Mouse (Mus musculus): Measurements from ENCODE around the gene Klhl11.

- TF ChIP-seq POLR2A (IDR thresholded peaks at IDR 0.05; ENCODE audit: low read depth, low read length) (no peak), CTCF (conservative IDR thresholded peaks at IDR 0.05; ENCODE audit: insufficient read depth, insufficient read length, low read depth, low read length) (no peak)
Observed at GRCm38 (mm10) chr11:100504990-100505660, 32.6 kb upstream of the Klhl11 start.

Data from kidney, adult 2 months (tissue).